8 mouse cellular contexts compared by ENCODE assay signal in genomic region chr7:19715239-19716054, GRCm38 (mm10). TPM values are rescaled to one million over a fixed set of nuclear protein-coding genes. Genes with fewer than 3 reads are reported as not detected.
DNase-seq lines count a peak whose midpoint lies in the region; ATAC-seq and TF ChIP-seq lines count a peak whose summit lies in the region.

TSS of gene Tomm40 (minus strand) at chr7:19715438.

- 0% methylated on average over 54 of the region's 59 CpGs for WGBS in heart, embryonic 12.5 days
- under 1% methylated on average over 59 of the region's 59 CpGs for WGBS in kidney, postnatal 0 days
- WGBS in liver, embryonic 11.5 days = under 1% methylated on average over 59 of the region's 59 CpGs
- WGBS in stomach, embryonic 14.5 days = under 1% methylated on average over 58 of the region's 59 CpGs

- no peak for TF ChIP-seq CTCF in kidney, postnatal 0 days (IDR thresholded peaks at IDR 0.05; ENCODE audit: low read depth)

- H3K9me3 ChIP-seq in heart, embryonic 12.5 days (replicated peaks) = peaks cover under 1% of the 10 kb centered on the region; the same call in 1 of the 2 replicates
- no peaks in the 10 kb centered on the region for H3K9me3 ChIP-seq in kidney, postnatal 0 days (replicated peaks; ENCODE audit: low read length)
- no peaks in the 10 kb centered on the region for H3K9me3 ChIP-seq in liver, embryonic 11.5 days (ENCODE audit: control insufficient read depth, low read length)
- H3K9me3 ChIP-seq in stomach, embryonic 14.5 days (ENCODE audit: control insufficient read depth, low read depth, low read length) = no peaks in the 10 kb centered on the region

- no peaks in the 10 kb centered on the region for H3K27me3 ChIP-seq in heart, embryonic 12.5 days (replicated peaks)
- no peaks in the 10 kb centered on the region for H3K27me3 ChIP-seq in kidney, postnatal 0 days (ENCODE audit: insufficient read depth, low read length)
- H3K27me3 ChIP-seq in liver, embryonic 11.5 days (replicated peaks; ENCODE audit: control insufficient read depth, insufficient read depth, low read length) = no peaks in the 10 kb centered on the region
- H3K27me3 ChIP-seq in stomach, embryonic 14.5 days (ENCODE audit: control insufficient read depth, insufficient read depth, low read length) = no peaks in the 10 kb centered on the region

- H3K27ac ChIP-seq in heart, embryonic 12.5 days (ENCODE audit: poor library complexity, severe bottlenecking) = peak within 1 kb of the TSS; percentile 76
- peak within 1 kb of the TSS; percentile 89 for H3K27ac ChIP-seq in kidney, postnatal 0 days
- peak within 1 kb of the TSS; percentile 86 for H3K27ac ChIP-seq in liver, embryonic 11.5 days (ENCODE audit: low read depth, low read length)
- peak within 1 kb of the TSS; percentile 77 for H3K27ac ChIP-seq in stomach, embryonic 14.5 days (ENCODE audit: low read length)

- H3K4me3 ChIP-seq in heart, embryonic 12.5 days = peak within 1 kb of the TSS; percentile 88
- peak within 1 kb of the TSS; percentile 96 for H3K4me3 ChIP-seq in kidney, postnatal 0 days (replicated peaks; ENCODE audit: low read depth, low read length)
- H3K4me3 ChIP-seq in liver, embryonic 11.5 days (ENCODE audit: low read depth, low read length) = peak within 1 kb of the TSS; percentile 95
- H3K4me3 ChIP-seq in stomach, embryonic 14.5 days (ENCODE audit: low read depth, low read length) = peak within 1 kb of the TSS; percentile 99

- peak; percentile 92 for ATAC-seq in erythroid progenitor cell, adult 5-6 weeks (replicated peaks; ENCODE audit: low FRiP score, poor library complexity, severe bottlenecking)
- peak; percentile 99 for ATAC-seq in heart, embryonic 12.5 days (ENCODE audit: insufficient number of reproducible peaks, low FRiP score)
- peak; percentile 99 for ATAC-seq in kidney, postnatal 0 days (replicated peaks; ENCODE audit: low FRiP score, low read depth)
- peak; percentile 98 for ATAC-seq in liver, embryonic 11.5 days (replicated peaks; ENCODE audit: low FRiP score)
- peak; percentile 98 for ATAC-seq in stomach, embryonic 14.5 days (ENCODE audit: insufficient number of reproducible peaks, insufficient read depth, low FRiP score, low read depth)

- H3K9ac ChIP-seq in heart, embryonic 12.5 days = peak within 1 kb of the TSS; percentile 95
- peak within 1 kb of the TSS; percentile 96 for H3K9ac ChIP-seq in kidney, postnatal 0 days (ENCODE audit: low read depth, low read length)
- peak within 1 kb of the TSS; percentile 98 for H3K9ac ChIP-seq in liver, embryonic 11.5 days (ENCODE audit: low read depth, low read length)
- H3K9ac ChIP-seq in stomach, embryonic 14.5 days (replicated peaks; ENCODE audit: low read depth, low read length) = peak within 1 kb of the TSS; percentile 94

- H3K4me1 ChIP-seq in heart, embryonic 12.5 days (replicated peaks) = peaks cover 23% of the 10 kb centered on the region
- H3K4me1 ChIP-seq in kidney, postnatal 0 days (replicated peaks; ENCODE audit: insufficient read depth, low read length) = no peaks in the 10 kb centered on the region
- H3K4me1 ChIP-seq in liver, embryonic 11.5 days (replicated peaks; ENCODE audit: control insufficient read depth, insufficient read depth, low read length) = peaks cover 15% of the 10 kb centered on the region
- peaks cover 14% of the 10 kb centered on the region for H3K4me1 ChIP-seq in stomach, embryonic 14.5 days (ENCODE audit: control insufficient read depth, insufficient read depth, low read length)

- H3K36me3 ChIP-seq in heart, embryonic 12.5 days = peaks cover 68% of the 10 kb centered on the region
- H3K36me3 ChIP-seq in kidney, postnatal 0 days (ENCODE audit: insufficient read depth, low read length) = peaks cover 38% of the 10 kb centered on the region
- H3K36me3 ChIP-seq in liver, embryonic 11.5 days (ENCODE audit: control insufficient read depth, insufficient read depth, low read length) = peaks cover 28% of the 10 kb centered on the region
- H3K36me3 ChIP-seq in stomach, embryonic 14.5 days (ENCODE audit: control insufficient read depth, insufficient read depth, low read length) = peaks cover 43% of the 10 kb centered on the region

- H3K4me2 ChIP-seq in heart, embryonic 12.5 days = peak within 1 kb of the TSS; percentile 88
- peak within 1 kb of the TSS; percentile 96 for H3K4me2 ChIP-seq in kidney, postnatal 0 days (ENCODE audit: low read length)
- peak within 1 kb of the TSS; percentile 82 for H3K4me2 ChIP-seq in liver, embryonic 11.5 days
- H3K4me2 ChIP-seq in stomach, embryonic 14.5 days (replicated peaks; ENCODE audit: low read depth, low read length) = peak within 1 kb of the TSS; percentile 89

- peak; percentile 100 for DNase-seq in CD4-positive helper T cell, adult 2 months (ENCODE audit: low read depth, low spot score)
- DNase-seq in brain, embryonic 18.5 days (ENCODE audit: low read depth, low spot score) = peak; percentile 100
- peak; percentile 100 for DNase-seq in kidney, postnatal 0 days (ENCODE audit: low spot score)
- peak; percentile 97 for DNase-seq in liver, embryonic 11.5 days (ENCODE audit: low spot score)
- DNase-seq in naive thymus-derived CD4-positive, alpha-beta T cell, adult 2 months (ENCODE audit: low read depth) = peak; percentile 100

RNA-seq across cellular contexts. Expression of gene Tomm40, which starts in this region (rescaled TPM):
- total RNA-seq in erythroid progenitor cell, adult 5-6 weeks (2015; ENCODE audit: low replicate concordance) = 14.7 and 16.9 TPM in 2 replicates
- 8.9 and 10.4 TPM in 2 replicates for total RNA-seq in erythroid progenitor cell, adult 5-6 weeks (2017; ENCODE audit: low replicate concordance)
- polyA plus RNA-seq in heart, embryonic 12.5 days (2016; fragmentation: Nextera tagmentation; extraction: Ambion mirVana) = 160 and 166 TPM in 2 replicates
- polyA plus RNA-seq in kidney, postnatal 0 days (2015; fragmentation: Nextera tagmentation; extraction: Ambion mirVana) = 163 and 167 TPM in 2 replicates
- 259 and 264 TPM in 2 replicates for polyA plus RNA-seq in liver, embryonic 11.5 days (2014; fragmentation: Nextera tagmentation; extraction: Ambion mirVana)
- 91.2 and 108 TPM in 2 replicates for polyA plus RNA-seq in stomach, embryonic 14.5 days (2014; fragmentation: Nextera tagmentation; extraction: Ambion mirVana)

Comparison
In these comparisons a context has a peak if more than half of its experiments do, and no peak if none do; other contexts are left out.
1. Peak in every context shown above with its lines: DNase-seq, ATAC-seq, H3K4me3 ChIP-seq and H3K27ac ChIP-seq.